Mouse (Mus musculus) megakaryocyte, embryonic 14.5 days (primary cell): ENCODE results near the gene Gng12. TPM values are rescaled to one million over a fixed set of nuclear protein-coding genes. Genes with fewer than 3 reads are reported as not detected.

Experiments
- H3K27me3 ChIP-seq: replicated peaks from 2 replicates; pipeline ENCODE3; 2012; ENCODE audit warnings: inconsistent platforms
- H3K36me3 ChIP-seq: replicated peaks from 2 replicates; pipeline ENCODE3; 2012; ENCODE audit warnings: low read length, inconsistent platforms, mixed read lengths
- H3K4me1 ChIP-seq: 2 replicates; pipeline ENCODE4 v1.6.1; 2012; ENCODE audit warnings: inconsistent platforms
- H3K4me3 ChIP-seq: replicated peaks from 2 replicates; pipeline ENCODE3; 2012; ENCODE audit warnings: moderate library complexity, mild to moderate bottlenecking, inconsistent platforms
- H3K9me3 ChIP-seq: 2 replicates; pipeline ENCODE4 v1.6.1; 2012; ENCODE audit warnings: inconsistent platforms
- FLI1 ChIP-seq: IDR thresholded peaks from 2 replicates; pipeline ENCODE4 v1.6.1; 2012; ENCODE audit warnings: low read length, inconsistent platforms, mixed read lengths
- GATA1 ChIP-seq: IDR thresholded peaks from 3 replicates; pipeline ENCODE4 v1.6.1; 2012; ENCODE audit warnings: mixed read lengths, low read length, inconsistent platforms, borderline replicate concordance
- polyA plus RNA-seq: library from polyadenylated mRNA; stranded (reverse); fragments of >175 nt; gene quantifications from 2 replicates; pipeline ENCODE4 v1.2.3, GENCODE M21; 2012; ENCODE audit warnings: low replicate concordance; ENCODE audit not compliant: insufficient read depth

The Gng12 gene
- polyA plus RNA-seq, 1 experiment: 24.2 TPM

DNA sequence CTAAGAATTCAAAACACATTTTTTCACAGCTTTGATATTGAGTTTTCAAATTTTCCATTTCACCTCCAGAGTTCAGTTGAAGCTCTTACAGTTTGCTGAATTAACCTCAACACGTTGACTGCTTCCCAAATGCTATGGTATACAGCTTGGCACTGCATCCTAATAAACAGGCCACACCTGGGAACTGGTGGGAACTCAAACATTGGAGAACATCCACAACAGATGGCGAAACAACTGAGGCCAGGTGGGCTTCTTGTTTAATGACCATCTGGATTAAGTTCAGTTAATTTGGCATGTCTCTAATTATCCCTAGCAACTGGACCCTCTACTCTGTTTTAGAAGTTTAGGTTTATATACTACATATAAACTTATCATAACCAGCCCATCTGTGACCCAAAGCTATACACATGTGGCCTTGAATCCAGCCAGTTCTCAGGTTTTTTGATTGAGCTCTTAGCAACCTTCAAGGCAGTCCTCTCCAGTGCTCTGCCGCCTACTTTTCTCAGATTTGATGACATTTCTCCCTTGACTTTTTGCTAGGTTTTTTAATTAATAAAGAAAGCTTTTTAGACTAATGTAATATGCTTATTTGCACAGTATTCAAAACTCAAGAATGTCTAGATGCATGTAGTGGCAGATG is 152.0 kb downstream of the Gng12 start:
- H3K36me3 ChIP-seq: no peaks in the 10 kb centered on the region
- TF ChIP-seq GATA1 (no peak), FLI1 (no peak)
- no peaks in the 10 kb centered on the region; the same call in 1 of the 2 replicates for H3K9me3 ChIP-seq
- no peak overlapping the region for H3K4me3 ChIP-seq
- no peaks in the 10 kb centered on the region for H3K27me3 ChIP-seq
- H3K4me1 ChIP-seq: 0 out of 2 replicates have a peak, but pooled peaks cover 9% of the 10 kb centered on the region

DNA sequence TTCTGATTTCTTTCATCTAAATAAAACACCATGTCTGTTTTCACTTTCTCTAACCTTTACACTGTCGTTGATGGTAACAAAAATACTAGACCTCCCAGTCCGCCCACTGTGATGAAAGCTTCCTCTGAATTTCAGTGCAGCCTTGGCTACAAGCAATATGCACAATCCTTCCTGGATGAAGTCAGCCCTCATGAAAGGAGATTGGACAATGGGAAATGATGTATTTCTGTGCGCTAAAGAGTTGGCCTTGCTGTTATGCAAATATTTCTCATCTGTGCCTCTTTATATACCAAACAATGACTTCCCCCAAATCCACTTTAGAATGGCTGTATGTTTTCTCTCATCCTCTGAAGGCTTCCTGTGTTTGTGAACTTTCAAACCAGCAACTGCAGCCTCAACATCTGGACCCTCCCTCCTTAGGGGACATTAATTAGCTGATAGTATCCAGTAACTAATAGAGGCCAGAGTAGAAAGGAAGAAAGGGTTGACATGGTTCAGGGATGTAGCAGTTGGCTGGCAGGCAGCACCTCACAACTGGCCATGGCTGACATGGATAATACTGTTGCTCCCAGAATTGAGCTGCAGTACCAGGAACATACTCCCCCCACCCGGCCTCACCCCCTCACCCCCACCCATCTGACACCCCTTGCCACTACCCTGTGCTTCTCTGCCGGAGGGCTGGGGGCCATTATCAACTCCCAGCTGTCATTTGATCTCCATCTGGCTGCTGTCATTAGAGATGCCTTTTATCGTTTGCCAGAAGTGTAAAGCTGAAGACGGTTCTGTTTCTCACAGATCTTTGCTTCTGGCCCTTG is 152.9 kb downstream of the Gng12 start:
- Histone ChIP-seq H3K4me3 (no peak overlapping the region), H3K9me3 (no peaks in the 10 kb centered on the region; the same call in 1 of the 2 replicates), H3K4me1 (0 out of 2 replicates have a peak, but pooled peaks cover 9% of the 10 kb centered on the region), H3K36me3 (no peaks in the 10 kb centered on the region), H3K27me3 (no peaks in the 10 kb centered on the region)
- TF ChIP-seq FLI1: no peak
- no peak for TF ChIP-seq GATA1

DNA sequence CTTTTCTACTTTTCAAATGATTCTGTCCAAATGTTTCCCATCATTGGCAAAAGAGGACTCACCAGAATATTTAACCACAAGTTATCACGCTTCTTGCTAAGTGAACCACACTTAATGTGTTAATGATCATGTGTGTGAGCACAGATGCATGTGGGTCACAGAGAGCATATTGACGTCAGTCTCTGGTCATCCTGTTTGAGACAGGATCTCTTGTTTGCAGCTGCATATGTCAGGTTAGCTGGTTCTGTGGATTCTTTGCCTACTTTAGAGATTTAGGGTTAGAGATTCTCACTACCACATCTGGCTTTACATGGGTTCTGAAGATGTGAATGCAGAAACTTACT is 153.5 kb downstream of the Gng12 start:
- Histone ChIP-seq H3K4me3 (no peak overlapping the region), H3K27me3 (no peaks in the 10 kb centered on the region), H3K9me3 (no peaks in the 10 kb centered on the region; the same call in 1 of the 2 replicates), H3K4me1 (0 out of 2 replicates have a peak, but pooled peaks cover 9% of the 10 kb centered on the region), H3K36me3 (no peaks in the 10 kb centered on the region)
- TF ChIP-seq FLI1 (no peak), GATA1 (no peak)

DNA sequence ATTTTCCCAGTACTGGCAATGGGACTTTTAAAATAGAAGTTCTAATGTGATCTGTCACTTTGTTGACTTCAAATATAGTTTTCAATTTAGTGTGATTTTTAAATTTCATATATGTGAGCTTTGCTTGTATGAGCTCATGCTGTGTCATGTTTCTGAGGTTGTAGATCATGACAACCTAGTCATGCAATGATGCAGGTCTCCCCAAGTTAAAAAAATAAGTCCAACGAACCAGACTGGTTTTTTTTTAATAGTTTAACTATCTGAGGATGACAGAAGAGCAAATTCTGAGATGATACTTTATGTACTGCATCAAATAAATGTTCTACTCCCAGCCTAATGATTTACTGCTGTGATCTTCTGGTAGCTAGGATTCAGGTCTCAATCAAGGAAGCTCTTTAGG is 153.9 kb downstream of the Gng12 start:
- Histone ChIP-seq H3K4me1 (0 out of 2 replicates have a peak, but pooled peaks cover 9% of the 10 kb centered on the region), H3K36me3 (no peaks in the 10 kb centered on the region), H3K4me3 (no peak overlapping the region), H3K9me3 (no peaks in the 10 kb centered on the region; the same call in 1 of the 2 replicates), H3K27me3 (no peaks in the 10 kb centered on the region)
- TF ChIP-seq GATA1 (no peak), FLI1 (no peak)

DNA sequence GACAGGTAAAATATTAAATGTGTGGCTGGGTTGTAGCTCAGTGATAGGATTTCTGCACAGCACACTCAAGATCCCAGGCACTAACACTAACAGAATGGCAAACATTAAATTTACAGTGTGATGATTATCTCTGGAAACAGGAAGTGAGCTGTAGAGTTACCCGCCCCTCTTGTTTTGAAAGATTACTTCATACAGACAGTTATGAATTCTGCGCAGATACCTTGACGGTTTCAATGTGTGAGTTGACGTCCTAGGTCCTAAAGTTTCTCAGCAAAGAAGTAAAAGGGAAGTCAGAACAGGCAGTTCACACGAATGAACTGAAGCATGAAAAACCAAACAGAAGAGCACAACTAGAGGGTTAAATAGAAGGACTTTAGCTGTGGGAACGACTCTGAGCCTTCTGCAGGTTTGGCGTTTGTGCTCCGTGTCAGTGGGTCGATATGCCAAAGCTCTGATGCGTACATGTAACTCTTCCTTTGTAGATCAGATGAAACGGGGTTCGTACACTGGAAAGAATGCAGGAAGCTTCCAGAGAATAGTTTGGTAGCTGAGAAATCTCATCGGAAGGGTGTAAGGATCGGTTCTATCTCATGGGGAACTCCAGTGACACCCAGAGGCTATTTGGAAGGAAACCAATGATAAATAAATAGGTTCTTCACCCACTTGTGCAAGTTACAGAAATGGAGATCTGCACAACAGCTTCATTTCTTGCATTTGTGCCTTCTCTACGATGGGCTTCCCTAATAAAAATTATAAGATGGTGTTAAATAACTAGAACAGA is 160.1 kb downstream of the Gng12 start:
- H3K36me3 ChIP-seq: no peaks in the 10 kb centered on the region
- H3K9me3 ChIP-seq: no peaks in the 10 kb centered on the region
- no peaks in the 10 kb centered on the region for H3K27me3 ChIP-seq
- no peak overlapping the region for H3K4me3 ChIP-seq
- peaks cover 19% of the 10 kb centered on the region for H3K4me1 ChIP-seq
- TF ChIP-seq GATA1 (no peak), FLI1 (no peak)

DNA sequence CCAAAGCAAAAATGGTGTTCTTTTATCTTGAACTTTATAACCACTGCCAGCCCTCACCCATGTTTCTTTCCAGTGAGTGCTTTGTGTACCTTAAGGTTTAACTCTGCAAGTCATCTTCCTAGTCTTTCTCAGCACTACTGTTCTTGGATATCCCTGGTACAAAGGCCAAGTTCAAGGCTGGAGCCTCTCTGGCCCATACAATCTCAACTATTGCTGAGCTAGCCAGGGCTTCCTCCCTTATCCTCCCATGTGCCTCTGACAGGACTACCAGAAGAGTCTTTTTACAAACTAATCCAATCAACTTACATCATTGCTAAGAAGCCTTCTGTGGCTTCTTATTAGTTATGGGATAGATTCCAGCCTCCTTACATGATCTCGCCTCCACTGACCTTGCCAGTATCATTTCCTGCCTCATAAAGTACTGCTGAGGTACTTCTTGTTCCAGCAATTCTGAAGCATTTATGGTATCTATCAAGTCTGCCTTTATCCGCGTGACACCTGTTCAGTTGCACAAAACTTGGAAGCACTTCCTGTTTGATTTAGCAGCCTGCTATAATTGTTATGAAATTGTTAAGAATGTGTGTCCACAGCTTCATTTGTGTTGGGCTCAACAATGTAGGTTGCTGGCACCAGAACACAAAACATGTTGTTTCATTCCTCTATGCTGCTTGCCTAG is 160.8 kb downstream of the Gng12 start:
- Histone ChIP-seq H3K27me3 (no peaks in the 10 kb centered on the region), H3K4me1 (peaks cover 19% of the 10 kb centered on the region), H3K4me3 (no peak overlapping the region)

DNA sequence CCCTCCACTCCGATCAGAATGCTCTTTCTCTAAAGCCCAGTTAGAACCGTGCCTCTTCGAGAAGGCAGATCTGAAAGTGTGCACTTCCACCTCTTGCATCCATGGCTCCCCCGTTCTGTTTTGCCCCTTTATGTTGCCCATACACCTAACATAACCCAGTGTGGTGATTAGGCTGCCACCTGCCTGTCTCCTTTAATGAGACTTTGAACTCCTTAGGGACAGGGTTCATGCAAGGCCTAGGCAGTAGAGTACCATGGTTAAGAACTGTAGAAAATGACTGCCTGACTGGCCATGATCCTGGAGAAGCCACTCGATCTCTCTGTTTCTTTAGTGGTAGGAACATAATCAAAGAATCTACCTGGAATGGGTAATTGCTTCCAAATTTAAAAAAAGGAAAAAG is 161.4 kb downstream of the Gng12 start:
- Histone ChIP-seq H3K4me3 (no peak overlapping the region), H3K4me1 (peaks cover 19% of the 10 kb centered on the region), H3K36me3 (no peaks in the 10 kb centered on the region), H3K9me3 (no peaks in the 10 kb centered on the region), H3K27me3 (no peaks in the 10 kb centered on the region)
- TF ChIP-seq FLI1 (no peak), GATA1 (no peak)

More for the DNA sequence above, 160.8 kb downstream of the Gng12 start:
- H3K9me3 ChIP-seq: no peaks in the 10 kb centered on the region
- TF ChIP-seq FLI1: no peak
- TF ChIP-seq GATA1: no peak
- H3K36me3 ChIP-seq: no peaks in the 10 kb centered on the region

DNA sequence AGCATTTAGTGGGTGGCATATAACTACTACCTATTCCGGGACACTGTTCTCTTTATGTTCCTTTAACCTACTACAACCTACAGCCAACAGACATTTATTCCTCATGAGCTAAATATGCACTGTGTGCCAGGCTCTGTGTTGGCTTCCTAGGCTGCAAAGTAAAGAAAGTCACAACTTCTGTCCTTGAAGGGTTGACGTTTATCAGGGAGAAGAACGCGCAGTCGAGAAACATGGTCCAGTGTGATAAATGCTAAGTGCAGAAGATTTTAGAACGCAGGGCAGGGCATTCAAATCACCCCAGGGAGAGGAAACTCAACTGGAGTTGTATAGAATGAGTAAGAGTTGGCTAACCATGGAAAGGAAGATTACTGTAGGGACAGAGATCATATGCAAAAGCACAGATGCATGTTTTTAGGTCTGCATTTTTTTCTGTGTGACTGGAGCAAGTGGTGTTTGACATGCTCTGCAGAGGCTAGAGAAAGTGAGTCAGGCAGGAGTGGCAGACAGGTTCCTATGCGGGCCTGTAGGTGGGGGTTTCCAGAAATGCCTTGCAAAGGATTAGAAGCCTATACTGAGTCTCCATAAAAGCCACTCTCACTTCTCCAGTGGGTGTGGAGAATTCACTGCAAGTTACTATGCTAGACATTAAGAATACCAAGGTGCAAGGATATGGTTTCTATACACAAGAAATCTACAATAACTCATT is 161.9 kb downstream of the Gng12 start:
- Histone ChIP-seq H3K4me3 (no peak overlapping the region), H3K36me3 (no peaks in the 10 kb centered on the region), H3K4me1 (peaks cover 19% of the 10 kb centered on the region), H3K27me3 (no peaks in the 10 kb centered on the region), H3K9me3 (no peaks in the 10 kb centered on the region)
- TF ChIP-seq GATA1 (no peak), FLI1 (no peak)

DNA sequence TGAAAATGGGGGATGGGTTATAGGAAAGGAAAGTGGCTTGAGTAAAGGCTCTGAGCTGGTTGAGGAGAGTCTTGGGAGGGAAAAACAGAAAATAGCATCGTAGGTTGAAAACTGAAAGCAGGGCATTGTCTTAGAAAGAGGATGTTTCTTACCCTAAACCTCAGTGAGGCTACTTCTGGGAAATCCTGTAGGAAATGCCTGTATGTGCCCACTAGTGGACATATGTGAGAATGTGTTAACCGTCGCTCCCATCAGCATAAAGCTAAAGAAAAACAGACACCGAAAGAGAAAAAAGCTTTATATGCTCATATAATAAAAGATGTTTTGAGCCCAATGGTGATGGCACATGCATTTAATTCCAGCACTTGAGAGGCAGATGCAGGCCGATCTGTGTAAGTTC is 163.9 kb downstream of the Gng12 start:
- Histone ChIP-seq H3K9me3 (no peaks in the 10 kb centered on the region), H3K4me1 (peaks cover 19% of the 10 kb centered on the region), H3K4me3 (no peak overlapping the region), H3K27me3 (no peaks in the 10 kb centered on the region), H3K36me3 (peaks cover 3% of the 10 kb centered on the region)
- no peak for TF ChIP-seq GATA1
- TF ChIP-seq FLI1: no peak
